Mouse (Mus musculus) C3H10T1/2 (cell line): ENCODE results near the gene Tspyl3. TPM values are rescaled to one million over a fixed set of nuclear protein-coding genes. Genes with fewer than 3 reads are reported as not detected.

Experiments used
- polyA plus RNA-seq, 2 experiments: library from polyadenylated mRNA; unstranded; fragments of >200 nt; fragmentation: generic; extraction: Trizol; gene quantifications; one replicate each; pipeline ENCODE4 v1.2.1; 2012; ENCODE audit warnings: missing spikeins in 2 of 2

Gene Tspyl3
- under 1 TPM; 0.02 to 0.12 TPM for polyA plus RNA-seq

DNA sequence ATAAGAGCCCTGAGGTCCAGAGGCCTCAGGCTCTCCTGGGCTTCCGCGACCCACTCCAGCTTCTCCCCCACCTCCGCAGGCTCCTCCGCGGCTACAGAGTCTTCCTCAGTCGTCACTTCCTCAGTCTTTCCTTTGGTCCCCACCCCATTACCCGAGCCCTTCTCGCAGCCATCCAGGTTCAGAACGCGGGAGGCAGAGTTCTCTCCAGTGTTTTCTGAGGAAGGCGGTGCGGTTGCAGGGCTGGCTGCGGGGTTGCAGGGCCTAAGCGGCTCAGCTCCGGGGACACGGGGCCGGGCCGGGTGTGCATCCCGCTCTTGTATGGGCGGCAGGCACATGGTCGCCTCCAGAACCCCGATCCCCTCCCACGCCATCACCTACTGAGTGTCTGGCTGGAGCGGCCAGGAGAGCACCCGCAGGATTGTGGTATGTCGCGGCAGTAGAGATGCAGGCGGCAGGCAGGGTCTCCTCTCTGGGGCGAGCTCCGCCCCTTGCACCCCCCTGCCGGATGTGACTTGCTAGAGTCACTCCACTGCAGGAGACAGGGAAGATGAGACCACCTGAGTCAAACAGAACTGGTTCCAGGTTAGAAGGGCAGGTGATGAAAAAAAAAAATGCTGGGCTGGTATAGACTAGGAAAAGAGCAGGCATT is at the start of gene Tspyl3:
TSS of gene Tspyl3 (minus strand) at position 496 of the 649 bp plus-strand sequence.

DNA sequence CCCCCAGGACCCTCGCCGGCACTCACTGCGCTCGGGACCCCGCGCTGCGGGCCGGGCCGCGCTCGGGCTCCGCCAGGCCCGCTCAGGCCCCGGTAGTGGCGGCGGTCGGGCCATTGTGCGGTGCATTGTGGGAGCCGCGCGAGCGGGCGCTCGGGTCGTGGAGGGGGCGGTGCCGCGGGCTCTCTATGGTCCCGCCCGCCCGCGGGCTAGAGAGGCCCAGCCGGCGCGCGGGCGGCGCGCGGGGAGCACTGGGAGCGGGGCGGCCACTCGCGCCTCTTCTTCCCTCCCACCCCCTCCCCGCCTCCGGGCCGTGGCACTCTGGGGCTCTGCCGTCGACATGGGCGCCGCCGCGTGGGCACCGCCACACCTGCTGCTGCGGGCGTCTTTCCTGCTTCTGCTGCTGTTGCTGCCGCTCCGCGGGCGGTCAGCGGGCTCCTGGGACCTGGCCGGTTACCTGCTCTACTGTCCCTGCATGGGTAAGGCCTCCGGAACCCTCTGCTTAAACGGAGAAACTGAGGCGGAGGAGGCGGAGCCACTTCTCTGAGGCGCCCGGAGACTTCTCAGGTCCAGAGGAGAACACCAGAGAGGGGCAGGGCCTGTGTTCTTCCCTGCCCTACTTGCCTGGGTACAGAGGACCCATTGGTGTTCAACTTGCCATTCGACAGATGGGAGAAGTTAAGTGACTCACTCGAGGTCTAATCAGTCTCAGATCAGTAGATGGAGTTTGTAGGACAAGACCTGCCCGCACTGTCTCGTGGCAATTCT is 16.2 kb upstream of the Tspyl3 start, which contains the start of the genes Plagl2 and Pofut1:
TSS of gene Plagl2 (minus strand) at position 177 of the 765 bp plus-strand sequence.
TSS of gene Pofut1 (plus strand) at position 284 of the 765 bp plus-strand sequence.

Other genes starting within 250 kb of the Tspyl3 start
- gene Pdrg1, start 210.0 kb downstream of the Tspyl3 start, polyA plus RNA-seq: 100 to 1,000 TPM in 1 of 2 experiments, 10 to 100 TPM in 1; 33.9 to 135 TPM
- gene Xkr7, start 193.6 kb downstream of the Tspyl3 start, polyA plus RNA-seq: not detected
- not detected for gene Ccm2l, start 159.5 kb downstream of the Tspyl3 start, polyA plus RNA-seq
- under 1 TPM in 1 of 2 experiments, not detected in 1; 0.06 TPM for gene Hck, start 117.0 kb downstream of the Tspyl3 start, polyA plus RNA-seq
- 10 to 100 TPM; 22.6 to 83.6 TPM for gene Tm9sf4, start 64.1 kb downstream of the Tspyl3 start, polyA plus RNA-seq
- 1 to 10 TPM; 1.2 to 6.0 TPM for gene Plagl2, start 16.0 kb upstream of the Tspyl3 start, polyA plus RNA-seq
- 10 to 100 TPM in 1 of 2 experiments, 1 to 10 TPM in 1; 5.3 to 15.4 TPM for gene Pofut1, start 16.1 kb upstream of the Tspyl3 start, polyA plus RNA-seq
- 1 to 10 TPM in 1 of 2 experiments, under 1 TPM in 1; 0.70 to 9.4 TPM for gene Kif3b, start 66.0 kb upstream of the Tspyl3 start, polyA plus RNA-seq
- gene Asxl1, start 120.4 kb upstream of the Tspyl3 start, polyA plus RNA-seq: 10 to 100 TPM in 1 of 2 experiments, 1 to 10 TPM in 1; 3.2 to 12.8 TPM